Mouse (Mus musculus): ENCODE data around the gene Ndufv1. TPM values are rescaled to one million over a fixed set of nuclear protein-coding genes. Genes with fewer than 3 reads are reported as not detected.
"Not testable (repeated sequence)": the region's sequence is repeated elsewhere in the genome, so short reads cannot be mapped to it uniquely, and the experiment has no call there.

Ndufv1 gene
- total RNA-seq, 1 experiment from 2014 or later = 200 TPM

DNA sequence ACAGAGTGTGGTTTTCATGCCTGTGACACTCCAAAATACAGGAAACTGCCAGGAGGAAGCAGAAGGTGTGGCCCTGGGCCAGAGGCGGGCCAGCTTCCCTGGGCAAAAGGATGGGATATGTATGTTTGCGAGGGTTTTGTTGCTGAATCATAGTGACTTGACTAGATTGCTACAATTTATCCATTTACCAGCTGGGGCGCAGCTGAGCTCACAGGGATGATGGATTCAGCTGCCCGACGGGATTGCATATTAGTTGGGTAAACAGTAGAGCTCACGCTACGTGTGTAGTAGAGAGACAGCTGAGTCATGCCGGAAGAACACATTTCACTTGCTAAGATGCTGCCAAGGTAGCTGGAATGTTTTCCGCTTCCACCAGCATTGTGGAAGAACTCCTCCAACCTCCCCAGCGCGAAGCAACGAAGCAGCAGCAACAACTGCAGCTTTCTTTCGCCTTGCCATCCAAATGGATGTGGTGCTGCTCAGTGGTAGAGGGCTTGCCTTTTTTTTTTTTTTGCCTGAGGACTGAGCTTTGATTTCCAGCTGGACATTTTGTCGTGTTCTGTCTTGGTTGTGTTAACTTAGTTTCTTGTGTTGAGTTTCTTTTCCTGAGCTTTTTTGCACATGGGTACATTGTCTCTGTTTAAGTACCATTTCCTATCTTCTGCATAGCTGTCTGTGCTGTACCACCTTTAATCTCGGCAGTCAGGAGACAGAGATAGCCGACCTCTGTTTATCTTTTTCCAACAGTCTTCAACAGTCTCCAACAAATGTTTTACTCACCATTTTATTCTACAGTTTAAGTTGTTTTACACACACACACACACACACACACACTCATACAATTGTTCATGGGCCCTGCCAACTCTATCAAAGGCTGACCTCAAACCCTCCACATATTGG is 33.6 kb upstream of the Ndufv1 start, which contains the start of gene Gstp2:
Gstp2 (minus strand) TSS at position 58 of the 900 bp plus-strand sequence.
- peak; percentile 59; the same call in 1 of the 2 replicates for ATAC-seq (replicated peaks; ENCODE audit: low read depth, poor library complexity, severe bottlenecking)

GRCm38 (mm10) chr19:4044109-4044508 is 31.5 kb upstream of the Ndufv1 start:
- ATAC-seq (replicated peaks; ENCODE audit: low read depth, poor library complexity, severe bottlenecking) = not testable (repeated sequence)

DNA sequence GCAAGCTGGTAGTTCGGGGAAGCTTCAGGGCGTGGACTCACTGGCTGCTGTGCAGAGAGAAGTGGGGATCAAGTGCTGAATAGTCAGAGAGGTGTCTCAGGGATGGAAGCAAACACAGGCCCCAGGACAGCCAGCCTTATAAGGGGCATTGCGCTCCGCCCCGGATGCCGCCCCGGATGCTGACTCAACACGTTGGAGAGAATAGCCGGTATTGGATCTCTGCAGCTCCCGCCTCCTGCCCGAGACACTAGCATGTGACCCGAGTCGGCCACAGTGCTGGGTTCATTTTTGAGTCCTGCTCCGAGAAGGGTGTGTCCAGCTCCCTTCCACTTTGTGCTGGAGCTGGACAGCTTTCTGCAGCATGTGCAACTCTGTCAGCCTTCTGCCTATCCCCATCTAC is 29.5 kb upstream of the Ndufv1 start:
- no peak for ATAC-seq (replicated peaks; ENCODE audit: low read depth, poor library complexity, severe bottlenecking)

DNA sequence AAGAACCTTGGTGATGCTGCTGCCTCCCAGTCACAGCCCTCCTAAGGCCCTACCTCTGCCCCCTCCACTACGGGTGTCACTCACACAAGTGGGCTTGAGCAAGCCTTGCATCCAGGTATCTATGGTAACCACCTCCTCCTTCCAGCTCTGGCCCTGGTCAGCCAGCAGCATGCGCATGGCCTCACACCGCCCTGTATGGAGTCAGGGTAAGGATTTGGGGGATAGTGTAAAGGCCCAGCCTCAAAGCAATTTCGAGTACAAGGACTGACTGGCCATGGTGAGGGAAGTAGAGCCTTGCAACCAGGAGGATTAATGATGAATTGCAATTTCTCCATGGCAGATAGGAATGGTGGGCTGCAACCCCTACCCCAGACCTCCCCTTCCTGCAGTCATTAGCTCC is 28.9 kb upstream of the Ndufv1 start:
- ATAC-seq (replicated peaks; ENCODE audit: low read depth, poor library complexity, severe bottlenecking) = not testable (repeated sequence)

DNA sequence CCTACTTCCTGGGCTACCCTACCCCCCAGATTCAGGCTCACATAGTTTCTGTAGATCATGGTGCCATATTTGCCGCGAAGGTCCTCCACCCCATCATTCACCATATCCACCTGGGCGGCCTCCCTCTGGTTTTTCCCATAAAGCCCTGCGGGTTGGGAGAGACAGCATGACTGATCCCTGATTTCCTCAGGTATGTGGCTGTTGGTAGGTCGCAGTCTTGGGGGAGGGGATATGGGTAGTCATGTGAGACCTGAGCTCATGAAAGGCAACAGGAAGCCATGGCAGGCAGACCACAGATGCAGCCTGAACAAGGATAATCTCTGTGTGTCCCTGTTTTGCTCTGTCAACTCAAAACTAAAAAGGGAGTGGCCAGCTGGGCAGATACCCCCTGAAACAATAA is 28.3 kb upstream of the Ndufv1 start:
- ATAC-seq (replicated peaks; ENCODE audit: low read depth, poor library complexity, severe bottlenecking) = not testable (repeated sequence)

GRCm38 (mm10) chr19:4037788-4038232 is 25.2 kb upstream of the Ndufv1 start, which contains the start of gene Gstp1:
Gene Gstp1 (minus strand): TSS chr19:4037985.
- peak; percentile 97 for ATAC-seq (replicated peaks; ENCODE audit: low read depth, poor library complexity, severe bottlenecking)

- not testable (repeated sequence) for ATAC-seq (replicated peaks; ENCODE audit: low read depth, poor library complexity, severe bottlenecking)
These were observed 24.7 kb upstream of the Ndufv1 start for GRCm38 (mm10) chr19:4037154-4037787.

GRCm38 (mm10) chr19:4036327-4037045 is 23.9 kb upstream of the Ndufv1 start:
- no peak for ATAC-seq (replicated peaks; ENCODE audit: low read depth, poor library complexity, severe bottlenecking)

DNA sequence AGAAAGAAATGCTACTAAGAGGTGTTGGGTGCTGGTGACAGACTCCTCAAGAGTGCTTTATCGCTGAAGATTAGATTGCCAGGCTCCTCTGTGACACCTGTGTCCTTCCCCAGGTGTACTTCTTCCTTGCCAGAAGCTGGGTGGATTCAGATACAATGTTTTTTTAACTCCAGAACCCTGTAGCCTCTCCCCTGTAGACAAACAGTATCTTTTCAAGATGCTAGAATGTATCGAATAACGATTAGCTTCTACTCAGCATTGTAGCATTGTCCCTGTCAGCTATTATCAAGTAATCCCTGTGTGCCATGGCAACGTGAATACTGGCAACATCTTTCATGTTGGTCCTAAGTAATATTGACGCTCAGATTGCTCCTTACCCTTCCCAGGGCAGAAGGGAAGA is 21.1 kb upstream of the Ndufv1 start:
- no peak for ATAC-seq (replicated peaks; ENCODE audit: low read depth, poor library complexity, severe bottlenecking)

GRCm38 (mm10) chr19:4033298-4033697 is 20.7 kb upstream of the Ndufv1 start:
- no peak for ATAC-seq (replicated peaks; ENCODE audit: low read depth, poor library complexity, severe bottlenecking)

- ATAC-seq (replicated peaks; ENCODE audit: low read depth, poor library complexity, severe bottlenecking) = no peak
These were observed 20.1 kb upstream of the Ndufv1 start for GRCm38 (mm10) chr19:4032668-4033067.

- ATAC-seq (replicated peaks; ENCODE audit: low read depth, poor library complexity, severe bottlenecking) = no peak
These were observed 15.0 kb upstream of the Ndufv1 start for GRCm38 (mm10) chr19:4027576-4027975.

- ATAC-seq (replicated peaks; ENCODE audit: low read depth, poor library complexity, severe bottlenecking) = no peak
These were observed 10.6 kb upstream of the Ndufv1 start for GRCm38 (mm10) chr19:4023185-4023584.

GRCm38 (mm10) chr19:4018743-4019583 is 6.4 kb upstream of the Ndufv1 start:
- peak; percentile 96 for ATAC-seq (replicated peaks; ENCODE audit: low read depth, poor library complexity, severe bottlenecking)

GRCm38 (mm10) chr19:4017921-4018587 is 5.4 kb upstream of the Ndufv1 start:
- ATAC-seq (replicated peaks; ENCODE audit: low read depth, poor library complexity, severe bottlenecking) = no peak

DNA sequence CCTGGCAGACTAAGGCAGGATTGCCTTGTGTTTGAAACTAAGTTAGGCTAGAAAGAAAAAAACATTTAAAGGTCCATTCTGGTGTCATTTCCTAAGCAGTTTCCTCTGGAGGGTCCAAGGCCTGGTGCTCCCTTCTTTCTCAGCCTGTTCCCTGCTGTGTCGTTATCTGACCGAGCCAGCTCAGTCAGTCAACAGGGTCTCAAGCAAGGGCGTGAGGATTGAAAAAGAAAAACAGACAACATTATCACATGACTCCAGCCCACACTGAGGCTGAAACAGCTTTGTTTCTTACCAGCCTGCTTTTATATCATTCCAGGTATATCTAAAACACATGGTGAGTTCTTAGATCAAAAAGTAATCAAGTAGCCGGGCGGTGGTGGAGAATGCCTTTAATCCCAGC is 3.0 kb upstream of the Ndufv1 start:
- ATAC-seq (replicated peaks; ENCODE audit: low read depth, poor library complexity, severe bottlenecking) = no peak

GRCm38 (mm10) chr19:4014802-4015201 is 2.2 kb upstream of the Ndufv1 start:
- ATAC-seq (replicated peaks; ENCODE audit: low read depth, poor library complexity, severe bottlenecking) = no peak

DNA sequence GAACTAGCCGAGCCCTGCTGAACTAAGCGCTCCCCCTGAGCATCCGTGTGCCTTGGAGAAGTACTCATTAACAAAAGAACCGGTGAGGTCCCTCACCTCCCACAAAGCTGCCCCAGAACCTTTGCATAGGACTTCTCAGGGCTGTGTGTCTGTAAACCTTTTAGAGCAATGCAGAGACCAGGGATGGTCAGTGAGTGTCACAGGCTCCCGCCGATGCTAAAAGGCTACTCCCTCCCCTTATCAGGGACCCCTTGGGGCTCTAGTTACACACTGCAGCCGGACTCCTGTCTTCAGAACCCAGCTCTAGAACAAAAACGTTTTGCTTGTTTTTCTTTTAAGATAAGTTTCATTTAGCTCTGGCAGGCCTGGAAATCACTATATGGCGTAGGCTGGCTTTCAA is 460 bp upstream of the Ndufv1 start:
- peak; percentile 9; the same call in 1 of the 2 replicates for ATAC-seq (replicated peaks; ENCODE audit: low read depth, poor library complexity, severe bottlenecking)

GRCm38 (mm10) chr19:4011086-4011485 is 1.5 kb downstream of the Ndufv1 start:
- no peak for ATAC-seq (replicated peaks; ENCODE audit: low read depth, poor library complexity, severe bottlenecking)

Data from common myeloid progenitor, adult 5-6 weeks (primary cell).